Mouse (Mus musculus) large intestine, adult 2 months (tissue): Measurements from ENCODE around the gene Memo1. TPM values are rescaled to one million over a fixed set of nuclear protein-coding genes. Genes with fewer than 3 reads are reported as not detected.
"Not testable (repeated sequence)": the region's sequence is repeated elsewhere in the genome, so short reads cannot be mapped to it uniquely, and the experiment has no call there.

Source experiments
- DNase-seq: peaks from one replicate; pipeline ENCODE4 v3.0.0-alpha.2; 2012; ENCODE audit warnings: low read depth, low spot score
- WGBS: fragments of 180-500 bp; shearing (Covaris S2); methylation state at CpG from one replicate; pipeline ENCODE4 v1.1.7; 2018; 5-methylcytosine and 5-hydroxymethylcytosine counted together
- polyA plus RNA-seq: library from polyadenylated mRNA; depleted of rRNA; stranded (reverse); fragments of >200 nt; gene quantifications from 2 replicates; pipeline ENCODE4 v1.2.3, GENCODE M21; 2012

Gene Memo1
- polyA plus RNA-seq, 1 experiment = 23.6 TPM

DNA sequence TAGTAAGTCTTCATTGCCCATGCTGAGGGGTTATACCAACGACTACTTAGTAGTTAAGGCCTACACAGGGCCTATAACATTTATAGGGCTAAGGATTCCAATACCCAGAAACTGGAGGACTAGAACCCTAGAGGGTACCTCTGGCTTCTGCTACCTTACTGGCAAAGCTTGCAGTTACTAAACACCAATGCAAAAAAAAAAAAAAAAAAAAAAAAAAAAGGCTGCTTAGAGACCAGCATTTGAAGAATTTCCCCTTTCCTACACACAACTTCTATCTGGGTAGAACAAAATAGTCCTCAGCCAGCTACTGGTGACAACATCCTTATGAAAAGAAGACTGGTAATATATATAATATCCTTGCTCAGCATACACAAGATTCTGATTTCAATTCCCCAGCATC, 29.7 kb downstream of the Memo1 start:
- WGBS = 33% methylated on average over 1 of the region's 1 CpGs

DNA sequence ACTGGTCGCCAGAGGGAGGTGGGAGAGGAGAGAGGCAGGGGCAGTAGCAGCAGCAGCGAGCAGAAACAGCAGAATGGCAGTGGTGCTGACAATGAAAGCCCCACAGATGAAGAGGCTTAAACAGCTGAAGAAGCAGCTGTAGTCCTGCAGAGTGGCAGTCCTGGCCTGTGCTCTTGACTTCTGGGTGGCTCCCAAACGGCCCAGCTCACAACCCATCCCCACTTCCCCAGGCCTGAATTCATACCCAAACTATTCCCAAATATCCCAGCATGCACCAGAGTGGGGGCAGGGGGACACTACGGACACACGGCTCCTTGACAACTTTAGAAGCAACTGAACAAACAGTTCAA, 30.2 kb downstream of the Memo1 start:
- 34% methylated on average over 5 of the region's 5 CpGs for WGBS
- no peak for DNase-seq

More for the DNA sequence above, 29.7 kb downstream of the Memo1 start:
- DNase-seq = no peak

DNA sequence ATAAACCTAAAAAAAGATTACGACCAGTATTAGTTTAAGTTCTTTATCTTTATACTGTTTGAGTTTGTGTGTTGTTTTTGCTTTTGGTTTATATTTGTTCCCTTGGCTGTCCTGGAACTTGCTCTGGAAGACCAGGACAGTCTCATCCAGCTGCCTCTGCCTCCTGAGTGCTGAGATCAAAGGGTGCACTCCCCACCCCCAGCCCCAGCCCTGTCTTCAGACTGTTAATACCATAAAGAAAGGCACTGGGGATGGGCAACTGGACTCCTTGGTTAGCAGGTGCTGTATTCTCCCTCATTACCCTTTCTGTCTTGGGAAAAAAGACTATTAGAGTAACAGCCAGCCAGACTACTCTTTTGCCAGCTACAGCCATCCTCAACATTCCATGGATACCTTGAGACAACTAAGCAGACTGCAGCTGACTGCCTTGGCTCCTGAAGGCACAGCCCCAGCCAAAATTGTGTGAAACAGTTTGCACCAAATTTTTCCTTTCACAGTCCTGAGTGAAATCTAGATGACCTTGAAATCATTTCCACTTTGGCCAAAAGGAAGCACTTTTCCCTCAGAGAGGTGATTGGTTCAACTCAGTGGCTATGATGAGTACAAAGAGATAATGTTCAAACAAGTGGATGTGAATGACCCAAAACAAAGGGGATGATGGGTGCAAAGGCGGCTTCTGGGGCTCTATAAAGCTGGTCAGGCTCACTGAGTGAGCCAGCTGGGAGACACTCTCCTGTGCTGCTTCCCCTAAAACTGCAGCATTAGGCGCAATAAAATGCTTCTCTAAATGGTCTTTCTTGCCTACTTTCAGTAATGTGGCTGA, 30.8 kb downstream of the Memo1 start:
- WGBS = 45% methylated on average over 3 of the region's 3 CpGs
- no peak for DNase-seq

DNA sequence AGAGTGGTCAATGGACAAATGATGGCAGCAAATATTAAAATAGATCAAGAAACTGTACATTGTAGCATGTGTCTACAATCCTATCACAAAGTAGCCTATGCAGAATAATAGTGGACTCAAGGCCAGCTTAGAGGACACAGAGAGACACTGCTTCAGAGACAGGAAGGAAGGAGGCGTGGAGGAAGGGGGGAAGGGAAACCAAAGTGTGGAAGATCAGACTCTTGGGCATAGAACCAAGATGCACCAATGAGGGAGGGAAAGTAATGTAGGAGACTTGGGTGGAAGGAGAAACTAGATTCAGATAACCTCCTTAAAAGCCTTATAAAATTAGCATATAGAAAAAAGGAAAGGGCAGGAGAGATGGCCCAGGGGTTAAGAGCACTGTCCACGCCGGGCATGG, 32.9 kb downstream of the Memo1 start:
- no peak for DNase-seq
- 91% methylated on average over 3 of the region's 3 CpGs for WGBS

DNA sequence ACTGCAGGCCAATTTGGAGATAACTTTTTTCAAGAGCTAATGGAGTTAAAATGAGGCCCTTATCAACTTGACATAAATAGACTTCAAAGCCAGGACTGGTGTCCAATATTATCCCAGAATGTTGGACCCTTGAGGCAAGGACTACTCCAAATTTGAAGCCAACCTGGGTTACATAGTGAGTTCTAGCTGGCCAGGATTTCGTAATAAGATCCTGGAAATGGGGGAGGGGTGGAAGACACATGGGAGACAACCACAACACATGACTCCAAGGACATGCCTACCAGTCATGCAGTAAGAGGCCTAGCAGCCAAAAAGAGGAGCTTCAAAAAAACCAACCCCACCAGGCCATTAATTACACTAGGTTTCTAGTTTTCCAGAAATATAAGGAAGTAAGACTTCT, 50.0 kb downstream of the Memo1 start:
- DNase-seq = no peak
- WGBS = 83% methylated on average over 1 of the region's 1 CpGs

DNA sequence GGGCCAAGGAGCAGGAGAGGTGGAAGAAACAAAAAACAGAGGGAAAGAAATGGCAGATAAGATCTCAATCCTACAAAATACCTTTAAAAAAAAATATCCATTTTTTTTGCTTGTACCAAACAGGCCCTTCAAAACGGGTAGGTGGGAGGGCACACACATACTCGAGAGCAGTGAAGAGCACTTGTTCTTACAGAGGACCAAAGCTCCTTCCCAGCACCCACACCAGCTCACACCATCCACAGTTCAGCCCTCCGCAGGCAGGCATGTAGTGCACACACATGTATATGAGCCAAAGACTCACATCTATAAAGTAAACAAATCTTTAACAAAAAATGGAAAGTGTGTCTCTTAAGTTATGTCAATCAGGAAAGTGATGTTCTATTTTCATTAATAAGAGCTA, 52.5 kb downstream of the Memo1 start:
- 74% methylated on average over 3 of the region's 3 CpGs for WGBS
- DNase-seq = no peak

DNA sequence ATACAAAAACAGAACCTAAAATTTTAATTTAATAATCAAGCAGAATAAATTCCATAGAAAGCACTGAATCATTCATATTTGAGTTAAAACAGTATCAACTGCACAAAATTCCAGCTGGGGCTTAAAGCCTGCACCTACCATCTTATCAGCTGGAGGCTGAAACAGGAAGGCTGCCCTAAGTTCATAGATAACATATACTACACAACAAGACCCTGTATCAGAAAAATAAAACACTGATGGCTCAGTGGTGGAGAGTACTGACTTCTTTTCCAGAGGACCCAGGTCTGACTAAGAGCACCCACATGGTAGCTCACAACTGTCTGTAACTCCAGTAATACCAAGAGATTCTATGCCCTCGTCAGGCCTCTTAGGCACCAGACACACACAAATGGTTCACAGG, 55.0 kb downstream of the Memo1 start:
- WGBS = 94% methylated on average over 1 of the region's 1 CpGs

DNA sequence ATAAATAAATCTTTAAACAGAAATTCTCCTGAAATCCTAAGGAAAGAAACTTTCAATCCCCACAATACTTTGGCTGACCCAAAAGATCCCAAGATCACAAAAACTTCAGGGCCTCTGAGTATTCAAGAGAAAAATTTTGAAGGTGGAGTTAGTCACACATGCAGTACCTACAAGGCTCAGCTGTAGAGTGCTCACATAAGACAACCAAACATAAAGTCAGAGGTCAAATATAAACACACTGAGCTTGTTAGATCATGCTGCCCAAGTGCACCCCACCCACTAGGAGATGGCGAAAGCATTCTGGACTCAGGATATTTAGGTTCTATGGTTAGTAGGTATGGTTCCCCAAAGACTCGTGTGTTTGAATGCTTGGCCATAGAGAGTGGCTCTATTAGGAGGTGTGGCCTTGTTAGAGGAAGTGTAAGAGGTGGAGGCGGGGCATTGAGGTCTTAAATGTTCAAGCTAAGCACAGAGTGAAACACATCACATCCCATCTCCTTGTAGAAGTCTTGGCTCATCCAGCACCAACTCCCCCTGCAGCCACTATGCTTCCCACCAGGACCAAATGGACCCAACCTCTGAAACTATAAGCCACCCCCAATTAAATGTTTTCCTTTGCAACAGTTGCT, 67.1 kb downstream of the Memo1 start:
- WGBS = 86% methylated on average over 3 of the region's 3 CpGs
- DNase-seq = no peak

More for the DNA sequence above, 55.0 kb downstream of the Memo1 start:
- no peak for DNase-seq

DNA sequence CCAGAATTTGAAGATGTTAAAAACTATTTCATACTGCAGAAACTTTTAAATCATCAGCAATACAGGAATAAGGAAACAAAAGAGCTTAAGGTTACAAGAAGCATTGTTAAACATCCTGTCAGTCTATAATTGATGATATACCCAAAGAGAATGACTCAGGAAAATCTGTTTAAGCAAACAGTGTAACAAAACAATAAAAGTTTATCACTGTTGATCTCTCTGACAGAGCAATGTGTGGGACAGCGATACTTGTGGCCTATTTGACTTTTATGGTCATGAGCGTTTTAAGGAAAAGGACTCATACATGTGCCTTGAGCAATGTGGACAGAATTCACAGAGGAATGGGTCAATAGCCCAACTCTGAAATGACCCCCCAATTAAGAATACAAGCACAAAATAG, 78.0 kb downstream of the Memo1 start:
- WGBS = 12% methylated on average over 2 of the region's 2 CpGs
- peak; percentile 69 for DNase-seq

DNA sequence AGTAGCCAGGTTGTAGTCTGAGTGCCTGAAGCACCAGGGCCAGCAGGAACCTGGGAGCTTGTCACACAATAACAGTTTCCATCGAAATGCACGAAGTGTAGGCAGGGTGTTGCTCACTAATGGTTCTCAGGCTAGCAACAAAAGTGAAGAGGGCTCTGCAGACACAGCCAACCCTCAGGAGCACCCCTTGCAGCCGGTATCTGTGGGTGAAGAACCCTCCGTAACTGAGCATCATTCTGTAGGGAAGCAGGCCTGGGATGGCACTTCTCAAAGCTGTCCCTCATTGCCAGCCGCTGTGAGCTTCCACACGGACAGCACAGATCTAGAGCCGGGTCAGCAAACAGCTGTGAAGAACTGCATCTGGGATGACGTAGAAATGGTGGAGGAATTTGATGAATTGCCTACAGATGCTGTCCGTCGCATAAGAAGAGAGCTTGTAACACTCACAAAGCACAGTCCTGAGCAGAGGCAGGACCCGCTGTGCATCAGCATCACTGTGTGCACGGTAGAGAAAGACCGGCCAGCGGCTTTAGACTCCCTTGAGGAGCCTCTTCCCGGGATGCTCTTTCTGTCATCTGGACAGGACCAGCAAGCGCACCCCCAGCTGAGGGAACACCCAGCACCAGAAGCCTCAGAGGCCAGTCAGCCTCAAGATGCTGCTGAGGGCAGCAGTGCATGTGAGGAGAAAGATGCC, 82.3 kb downstream of the Memo1 start:
- not testable (repeated sequence) for DNase-seq
- WGBS = 84% methylated on average over 16 of the region's 16 CpGs

DNA sequence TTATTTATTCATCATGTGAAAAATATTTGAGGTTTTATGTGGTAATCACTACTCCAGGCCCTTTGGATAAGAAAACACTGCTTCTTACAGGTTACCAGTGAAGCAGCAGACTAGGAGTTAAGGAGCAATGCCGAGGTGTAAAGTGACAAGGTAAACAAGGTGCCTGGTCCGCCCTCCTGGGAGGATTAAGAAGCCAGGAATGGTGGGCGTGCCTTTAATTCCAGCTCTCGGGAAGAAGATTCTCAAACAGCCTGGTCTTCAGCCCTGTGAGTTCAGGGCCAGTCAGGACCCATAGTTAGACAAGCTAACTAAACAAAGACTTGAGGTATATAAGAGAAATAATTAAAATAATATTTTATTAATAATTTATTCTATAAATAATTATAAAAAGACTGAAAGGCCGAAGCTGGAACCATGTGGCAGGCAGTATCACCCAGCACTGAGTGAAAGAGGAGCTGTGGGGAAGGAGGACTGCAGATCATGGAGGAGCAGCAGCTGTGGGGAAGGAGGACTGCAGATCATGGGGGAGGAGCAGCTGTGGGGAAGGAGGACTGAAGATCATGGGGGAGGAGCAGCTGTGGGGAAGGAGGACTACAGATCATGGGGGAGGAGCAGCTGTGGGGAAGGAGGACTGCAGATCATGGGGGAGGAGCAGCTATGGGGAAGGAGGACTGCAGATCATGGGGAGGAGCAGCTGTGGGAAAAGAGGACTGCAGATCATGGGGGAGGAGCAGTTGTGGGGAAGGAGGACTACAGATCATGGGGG, 86.0 kb downstream of the Memo1 start:
- DNase-seq = no peak
- 37% methylated on average over 5 of the region's 5 CpGs for WGBS

DNA sequence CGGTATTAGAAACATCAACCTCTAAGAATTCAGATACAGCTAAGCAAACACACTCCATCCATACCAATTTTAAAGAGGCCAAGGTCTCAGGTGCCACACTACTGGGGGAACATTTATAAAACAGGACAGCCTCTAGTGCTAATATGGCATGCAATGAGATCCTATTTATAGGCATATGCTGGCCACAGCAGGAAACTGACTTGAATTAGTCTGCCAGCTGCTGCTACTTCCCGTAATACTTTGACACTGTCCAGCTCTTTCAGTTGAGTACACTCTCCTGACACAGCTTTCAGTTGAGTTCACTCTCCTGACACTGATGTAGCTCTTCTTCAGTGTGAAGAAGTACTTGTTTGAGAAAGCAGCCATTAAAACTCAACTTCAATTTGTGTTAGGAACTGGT, 99.4 kb downstream of the Memo1 start:
- no peak for DNase-seq
- 32% methylated on average over 2 of the region's 2 CpGs for WGBS

DNA sequence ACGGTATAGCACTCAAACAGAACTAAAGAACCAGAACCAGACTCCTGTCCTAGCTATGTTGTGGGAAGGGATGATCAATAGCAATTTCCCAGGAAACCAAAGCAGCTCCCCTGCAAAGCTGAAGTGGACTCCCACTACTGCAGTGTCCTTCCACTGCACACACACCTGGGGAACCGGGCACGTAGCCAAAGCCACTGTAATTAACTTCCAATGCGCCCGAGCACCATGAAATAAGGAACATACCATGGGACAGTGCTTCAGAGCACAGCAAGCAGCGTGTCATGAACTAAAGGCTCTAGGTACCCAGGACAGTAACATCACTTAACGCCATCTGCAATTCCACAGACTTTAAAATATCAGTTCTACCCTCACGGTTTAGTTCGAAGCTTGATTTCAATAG, 100.6 kb downstream of the Memo1 start:
- WGBS = 50% methylated on average over 9 of the region's 9 CpGs
- DNase-seq = no peak

DNA sequence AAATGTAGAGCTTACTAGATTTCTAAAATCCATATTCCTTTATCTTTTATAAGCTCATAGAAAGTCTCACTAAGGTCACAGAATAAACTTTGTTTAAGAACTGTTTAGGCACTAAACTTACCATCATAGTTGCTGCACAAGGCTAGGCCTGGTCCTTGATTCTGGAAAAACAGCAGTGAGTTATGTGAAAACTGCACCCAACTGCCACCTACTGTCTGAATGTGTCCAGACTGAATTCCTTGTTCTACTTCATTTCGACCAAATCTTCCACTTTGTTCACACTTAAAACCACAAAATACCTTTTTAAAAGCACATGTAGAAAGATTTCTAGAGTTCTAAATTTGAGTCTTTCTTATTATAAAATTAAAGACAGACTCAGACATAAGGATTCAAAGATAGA, 101.9 kb downstream of the Memo1 start:
- WGBS = 61% methylated on average over 1 of the region's 1 CpGs
- DNase-seq = no peak

DNA sequence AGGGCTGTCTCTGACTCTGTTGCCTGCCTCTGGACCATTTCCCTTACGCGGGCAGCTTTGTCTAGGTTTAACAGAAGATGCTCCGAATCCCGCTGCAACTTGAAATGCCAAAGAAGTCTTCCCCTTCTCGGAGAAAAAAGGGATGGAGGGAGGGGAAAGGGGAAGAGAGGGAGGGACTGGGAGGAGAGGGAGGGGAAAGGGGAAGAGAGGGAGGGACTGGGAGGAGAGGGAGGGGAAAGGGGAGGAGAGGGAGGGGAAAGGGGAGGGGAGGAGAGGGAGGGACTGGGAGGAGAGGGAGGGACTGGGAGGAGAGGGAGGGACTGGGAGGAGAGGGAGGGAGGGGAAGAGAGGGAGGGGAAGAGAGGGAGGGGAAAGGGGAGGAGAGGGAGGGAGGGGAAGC, 103.9 kb downstream of the Memo1 start:
- WGBS = 80% methylated on average over 5 of the region's 5 CpGs
- DNase-seq = no peak

DNA sequence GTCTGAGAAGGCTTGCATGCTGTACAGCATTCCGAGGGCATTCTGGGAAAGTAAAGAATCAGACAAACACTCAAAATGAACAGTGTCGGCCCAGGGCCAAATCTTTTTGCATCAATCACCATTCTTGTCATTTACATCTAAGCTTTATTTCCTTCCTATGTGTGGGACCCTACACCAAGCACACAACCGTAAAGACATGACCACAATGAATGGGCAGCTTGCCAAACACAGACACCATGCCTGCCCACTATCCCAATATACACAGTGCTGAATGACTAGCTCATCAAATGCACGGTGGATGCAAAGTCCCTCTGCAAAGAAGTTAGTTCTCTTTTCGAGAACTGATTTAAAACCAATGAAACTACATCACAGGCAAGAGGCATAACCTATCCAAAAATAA, 109.1 kb downstream of the Memo1 start:
- 64% methylated on average over 5 of the region's 5 CpGs for WGBS
- DNase-seq = no peak

DNA sequence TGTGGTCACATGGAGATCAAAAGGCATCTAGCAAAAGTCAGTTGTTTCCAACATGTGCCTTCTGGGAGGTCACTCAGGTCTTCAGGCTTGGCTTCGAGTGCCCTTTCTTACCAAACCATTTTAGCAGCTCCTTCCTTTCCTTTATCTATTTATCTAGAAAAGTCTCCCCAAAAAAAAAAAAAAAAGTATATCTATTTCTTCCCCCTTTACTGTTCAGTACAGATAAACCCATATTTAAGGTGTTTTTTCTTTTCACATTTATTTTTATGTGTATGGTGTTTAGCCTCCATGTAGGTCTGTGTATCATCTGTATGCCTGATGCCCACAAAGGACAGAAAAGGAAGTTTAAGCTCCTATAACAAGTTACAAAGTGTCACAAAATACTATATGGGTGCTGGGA, 110.6 kb downstream of the Memo1 start:
- DNase-seq = no peak
- 85% methylated on average over 1 of the region's 1 CpGs for WGBS

DNA sequence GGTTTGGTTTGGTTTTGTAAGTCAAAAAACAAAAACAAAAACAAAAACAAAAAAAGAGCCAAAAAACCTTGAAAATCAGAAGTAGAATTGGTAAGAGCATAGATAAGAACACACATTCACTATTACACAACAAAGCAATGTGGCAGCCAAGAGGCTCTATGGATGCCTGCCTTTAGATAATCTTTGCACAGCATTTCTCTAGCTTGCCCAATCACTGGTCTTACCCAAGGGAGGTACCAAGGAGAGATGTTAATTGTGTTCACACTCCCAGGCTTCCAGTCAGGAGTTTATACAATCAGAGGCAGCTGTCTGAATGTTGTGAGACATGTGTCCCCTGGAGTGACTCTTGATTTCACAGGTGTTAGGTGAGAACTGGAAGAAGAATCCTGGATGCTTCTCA, 114.4 kb downstream of the Memo1 start:
- DNase-seq = no peak

DNA sequence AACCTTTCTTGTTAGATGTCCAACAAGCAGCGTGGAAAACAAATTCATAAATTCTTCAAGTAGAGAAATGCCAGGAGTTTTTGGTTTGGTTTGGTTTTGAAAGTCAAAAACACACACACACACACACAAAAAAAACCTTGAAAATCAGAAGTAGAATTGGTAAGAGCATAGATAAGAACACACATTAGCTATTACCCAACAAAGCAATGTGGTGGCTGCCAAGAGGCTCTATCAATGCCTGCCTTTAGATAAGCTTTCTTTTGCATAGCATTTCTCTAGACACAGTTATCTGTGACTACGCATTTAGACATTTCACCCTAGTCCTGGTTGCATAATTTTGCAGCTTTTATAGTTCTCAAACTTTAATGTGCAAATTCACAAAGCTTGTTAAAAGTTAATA, 115.7 kb downstream of the Memo1 start:
- DNase-seq = not testable (repeated sequence)
- WGBS = 94% methylated on average over 2 of the region's 2 CpGs

DNA sequence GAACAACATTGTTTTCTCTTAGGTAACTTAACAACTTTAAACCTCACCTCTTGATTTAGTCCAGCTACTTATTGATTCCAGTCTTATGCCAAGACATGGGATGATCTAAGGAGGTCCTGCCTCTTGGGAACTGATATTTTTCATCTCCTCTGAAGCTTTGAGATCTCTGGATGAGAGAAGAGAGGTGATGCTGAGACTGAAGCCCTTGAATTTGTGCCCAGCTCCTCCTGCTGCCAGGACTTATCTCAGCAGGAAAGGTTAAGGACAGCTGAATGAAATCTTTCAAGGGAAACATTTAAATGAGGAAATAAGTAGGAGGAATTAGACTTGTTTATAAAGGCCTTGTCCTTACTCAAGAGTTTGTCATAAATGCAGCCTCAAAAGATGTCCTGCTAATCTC, 121.6 kb downstream of the Memo1 start:
- DNase-seq = no peak
